Mouse (Mus musculus): Measurements from ENCODE around the gene Lif. TPM values are rescaled to one million over a fixed set of nuclear protein-coding genes. Genes with fewer than 3 reads are reported as not detected.

The Lif gene
- total and polyA plus RNA-seq, 2 experiments from 2014 or later, result 0.10 to 0.21 TPM

- no peak overlapping the region for H3K4me3 ChIP-seq (ENCODE audit: low read length)
- no peak for TF ChIP-seq CTCF (IDR thresholded peaks at IDR 0.05; ENCODE audit: low read depth)
- DNase-seq (ENCODE audit: low spot score) (no peak), ATAC-seq (no peak)
- H3K9ac ChIP-seq (replicated peaks; ENCODE audit: low read length), result no peak overlapping the region
- H3K4me2 ChIP-seq (ENCODE audit: low read depth, low read length), result no peak overlapping the region
- no peaks in the 10 kb centered on the region for H3K27me3 ChIP-seq (ENCODE audit: insufficient read depth, low read length)
- whole genome bisulfite sequencing, result 93% methylated on average over 3 of the region's 3 CpGs
- H3K4me1 ChIP-seq (ENCODE audit: insufficient read depth, low read length), result no peaks in the 10 kb centered on the region
- H3K36me3 ChIP-seq (ENCODE audit: insufficient read depth, low read length), result no peaks in the 10 kb centered on the region
- H3K9me3 ChIP-seq (ENCODE audit: low read length), result no peaks in the 10 kb centered on the region
- H3K27ac ChIP-seq, result no peak overlapping the region
Measured at GRCm38 (mm10) chr11:4249151-4249550, 8.2 kb upstream of the Lif start.

GRCm38 (mm10) chr11:4250290-4250689 lies 7.1 kb upstream of the Lif start:
- Histone ChIP-seq H3K4me2 (ENCODE audit: low read depth, low read length) (no peak overlapping the region), H3K9me3 (ENCODE audit: low read length) (no peaks in the 10 kb centered on the region), H3K9ac (replicated peaks; ENCODE audit: low read length) (no peak overlapping the region), H3K27me3 (ENCODE audit: insufficient read depth, low read length) (no peaks in the 10 kb centered on the region), H3K4me3 (ENCODE audit: low read length) (no peak overlapping the region), H3K27ac (no peak overlapping the region), H3K4me1 (ENCODE audit: insufficient read depth, low read length) (no peaks in the 10 kb centered on the region), H3K36me3 (ENCODE audit: insufficient read depth, low read length) (no peaks in the 10 kb centered on the region)
- no peak for ATAC-seq
- no peak for DNase-seq (ENCODE audit: low spot score)
- 70% methylated on average over 7 of the region's 7 CpGs for WGBS
- TF ChIP-seq CTCF (IDR thresholded peaks at IDR 0.05; ENCODE audit: low read depth), result no peak

- ATAC-seq, result no peak
- H3K27me3 ChIP-seq (ENCODE audit: insufficient read depth, low read length), result no peaks in the 10 kb centered on the region
- no peak overlapping the region for H3K4me2 ChIP-seq (ENCODE audit: low read depth, low read length)
- H3K9ac ChIP-seq (replicated peaks; ENCODE audit: low read length), result no peak overlapping the region
- H3K27ac ChIP-seq, result no peak overlapping the region
- no peaks in the 10 kb centered on the region for H3K9me3 ChIP-seq (ENCODE audit: low read length)
- no peaks in the 10 kb centered on the region for H3K4me1 ChIP-seq (ENCODE audit: insufficient read depth, low read length)
- no peak for DNase-seq (ENCODE audit: low spot score)
- H3K36me3 ChIP-seq (ENCODE audit: insufficient read depth, low read length), result no peaks in the 10 kb centered on the region
- TF ChIP-seq CTCF (IDR thresholded peaks at IDR 0.05; ENCODE audit: low read depth), result no peak
- H3K4me3 ChIP-seq (ENCODE audit: low read length), result no peak overlapping the region
- WGBS, result 75% methylated on average over 3 of the region's 3 CpGs
Measured at GRCm38 (mm10) chr11:4251376-4251775, 6.0 kb upstream of the Lif start.

- no peak overlapping the region for H3K4me2 ChIP-seq (ENCODE audit: low read depth, low read length)
- no peak overlapping the region for H3K27ac ChIP-seq
- ATAC-seq, result no peak
- H3K9ac ChIP-seq (replicated peaks; ENCODE audit: low read length), result no peak overlapping the region
- 70% methylated on average over 2 of the region's 2 CpGs for WGBS
- no peak for TF ChIP-seq CTCF (IDR thresholded peaks at IDR 0.05; ENCODE audit: low read depth)
- no peaks in the 10 kb centered on the region for H3K27me3 ChIP-seq (ENCODE audit: insufficient read depth, low read length)
- no peaks in the 10 kb centered on the region for H3K9me3 ChIP-seq (ENCODE audit: low read length)
- no peaks in the 10 kb centered on the region for H3K4me1 ChIP-seq (ENCODE audit: insufficient read depth, low read length)
- no peaks in the 10 kb centered on the region for H3K36me3 ChIP-seq (ENCODE audit: insufficient read depth, low read length)
- no peak overlapping the region for H3K4me3 ChIP-seq (ENCODE audit: low read length)
- DNase-seq (ENCODE audit: low spot score), result no peak
Measured at GRCm38 (mm10) chr11:4252886-4253285, 4.5 kb upstream of the Lif start.

GRCm38 (mm10) chr11:4257756-4258155 lies 399 bp downstream of the Lif start:
- H3K9ac ChIP-seq (replicated peaks; ENCODE audit: low read length), result no peak overlapping the region
- H3K4me2 ChIP-seq (ENCODE audit: low read depth, low read length), result no peak overlapping the region
- ATAC-seq, result no peak
- 59% methylated on average over 5 of the region's 5 CpGs for WGBS
- H3K4me1 ChIP-seq (ENCODE audit: insufficient read depth, low read length), result peaks cover 13% of the 10 kb centered on the region; the same call in 1 of the 2 replicates
- DNase-seq (ENCODE audit: low spot score), result no peak
- TF ChIP-seq CTCF (IDR thresholded peaks at IDR 0.05; ENCODE audit: low read depth), result no peak
- H3K4me3 ChIP-seq (ENCODE audit: low read length), result no peak overlapping the region
- no peaks in the 10 kb centered on the region for H3K36me3 ChIP-seq (ENCODE audit: insufficient read depth, low read length)
- H3K27me3 ChIP-seq (ENCODE audit: insufficient read depth, low read length), result no peaks in the 10 kb centered on the region
- no peaks in the 10 kb centered on the region for H3K9me3 ChIP-seq (ENCODE audit: low read length)
- no peak overlapping the region for H3K27ac ChIP-seq

GRCm38 (mm10) chr11:4258657-4259082 lies 1.3 kb downstream of the Lif start:
- Histone ChIP-seq H3K9me3 (ENCODE audit: low read length) (no peaks in the 10 kb centered on the region), H3K4me2 (ENCODE audit: low read depth, low read length) (peak overlapping the region; percentile 56), H3K27me3 (ENCODE audit: insufficient read depth, low read length) (no peaks in the 10 kb centered on the region), H3K27ac (no peak overlapping the region), H3K4me3 (ENCODE audit: low read length) (peak overlapping the region; percentile 19; the same call in 1 of the 2 replicates), H3K36me3 (ENCODE audit: insufficient read depth, low read length) (no peaks in the 10 kb centered on the region), H3K4me1 (ENCODE audit: insufficient read depth, low read length) (peaks cover 13% of the 10 kb centered on the region; the same call in 1 of the 2 replicates), H3K9ac (replicated peaks; ENCODE audit: low read length) (no peak overlapping the region)
- ATAC-seq (peak; percentile 75), DNase-seq (ENCODE audit: low spot score) (peak; percentile 83)
- peak; percentile 98 for TF ChIP-seq CTCF (IDR thresholded peaks at IDR 0.05; ENCODE audit: low read depth)
- 1% methylated on average over 7 of the region's 7 CpGs for WGBS

GRCm38 (mm10) chr11:4260463-4261187 lies 3.3 kb downstream of the Lif start:
- Histone ChIP-seq H3K27ac (no peak overlapping the region), H3K27me3 (ENCODE audit: insufficient read depth, low read length) (peaks cover 8% of the 10 kb centered on the region; the same call in 1 of the 2 replicates), H3K36me3 (ENCODE audit: insufficient read depth, low read length) (no peaks in the 10 kb centered on the region), H3K9me3 (ENCODE audit: low read length) (no peaks in the 10 kb centered on the region), H3K4me1 (ENCODE audit: insufficient read depth, low read length) (peaks cover 13% of the 10 kb centered on the region; the same call in 1 of the 2 replicates), H3K4me3 (ENCODE audit: low read length) (no peak overlapping the region), H3K4me2 (ENCODE audit: low read depth, low read length) (peak overlapping the region; percentile 13; the same call in 1 of the 2 replicates), H3K9ac (replicated peaks; ENCODE audit: low read length) (no peak overlapping the region)
- DNase-seq (ENCODE audit: low spot score) (peak; percentile 56), ATAC-seq (0 out of 2 replicates have a peak, but pooled peaks have one; percentile 15)
- no peak for TF ChIP-seq CTCF (IDR thresholded peaks at IDR 0.05; ENCODE audit: low read depth)
- 23% methylated on average over 14 of the region's 14 CpGs for WGBS

All from hindbrain, postnatal 0 days (tissue).